Mouse (Mus musculus) olfactory bulb, adult 2 months (tissue): ENCODE measurements around the gene Epor. TPM values are rescaled to one million over a fixed set of nuclear protein-coding genes. Genes with fewer than 3 reads are reported as not detected.
A peak's percentile ranks its signal among the peaks of the same experiment; 100 is the strongest.

Source experiments
- H3K27ac ChIP-seq: fragments of 200-500 bp; 2 replicates; pipeline ENCODE4 v1.5.1; 2012; ENCODE audit warnings: low read depth, low read length; ENCODE audit not compliant: insufficient read depth
- H3K4me1 ChIP-seq: fragments of 200-500 bp; 2 replicates; pipeline ENCODE4 v1.6.1; 2012; ENCODE audit warnings: low read length; ENCODE audit not compliant: control insufficient read depth, insufficient read depth
- H3K4me3 ChIP-seq: fragments of 200-500 bp; 2 replicates; pipeline ENCODE4 v1.5.1; 2012; ENCODE audit warnings: mild to moderate bottlenecking, low read depth, low read length, moderate library complexity; ENCODE audit not compliant: insufficient read depth
- CTCF ChIP-seq: fragments of 200-500 bp; IDR thresholded peaks from 2 replicates; pipeline ENCODE4 v1.5.1; 2012; ENCODE audit warnings: low read depth, mild to moderate bottlenecking, low read length, moderate library complexity; ENCODE audit not compliant: insufficient read depth
- POLR2A ChIP-seq: fragments of 200-500 bp; IDR thresholded peaks from 2 replicates; pipeline ENCODE4 v1.6.1; 2012; ENCODE audit warnings: mild to moderate bottlenecking, low read depth, low read length, moderate library complexity; ENCODE audit not compliant: insufficient read depth
- WGBS: fragments of 180-500 bp; shearing (Covaris S2); methylation state at CpG from one replicate; pipeline ENCODE4 v1.1.7; 2018; 5-methylcytosine and 5-hydroxymethylcytosine counted together
- polyA plus RNA-seq: library from polyadenylated mRNA; stranded (reverse); fragments of >200 nt; gene quantifications from 2 replicates; pipeline ENCODE4 v1.2.4, GENCODE M21; 2012; ENCODE audit warnings: low replicate concordance; ENCODE audit not compliant: missing spikeins, insufficient read depth, insufficient read length

Gene Epor
- polyA plus RNA-seq, 1 experiment: not detected

DNA sequence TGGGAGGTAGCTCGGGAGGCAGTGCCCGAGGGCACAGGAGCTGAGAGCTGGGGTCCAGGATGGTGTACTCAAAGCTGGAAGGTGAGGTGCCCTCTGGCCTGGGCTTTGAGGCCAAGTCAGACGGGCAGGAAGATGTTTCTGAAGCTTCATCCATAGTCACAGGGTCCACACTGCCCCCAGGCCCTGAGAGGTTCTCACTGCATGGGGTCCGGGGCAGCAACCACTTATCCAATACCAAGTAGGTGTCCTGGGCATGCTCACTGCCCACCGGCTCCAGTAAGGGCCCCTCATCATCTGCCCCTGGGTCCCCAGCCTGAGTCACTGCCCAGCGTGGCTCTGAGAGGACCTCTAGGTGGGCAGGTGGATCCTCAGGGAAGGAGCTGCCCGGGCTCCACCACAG lies 4.1 kb downstream of the Epor start:
- Histone ChIP-seq H3K27ac (no peak overlapping the region), H3K4me1 (peaks cover 28% of the 10 kb centered on the region), H3K4me3 (no peak overlapping the region)
- TF ChIP-seq POLR2A (no peak), CTCF (no peak)
- WGBS: 93% methylated on average over 7 of the region's 7 CpGs

DNA sequence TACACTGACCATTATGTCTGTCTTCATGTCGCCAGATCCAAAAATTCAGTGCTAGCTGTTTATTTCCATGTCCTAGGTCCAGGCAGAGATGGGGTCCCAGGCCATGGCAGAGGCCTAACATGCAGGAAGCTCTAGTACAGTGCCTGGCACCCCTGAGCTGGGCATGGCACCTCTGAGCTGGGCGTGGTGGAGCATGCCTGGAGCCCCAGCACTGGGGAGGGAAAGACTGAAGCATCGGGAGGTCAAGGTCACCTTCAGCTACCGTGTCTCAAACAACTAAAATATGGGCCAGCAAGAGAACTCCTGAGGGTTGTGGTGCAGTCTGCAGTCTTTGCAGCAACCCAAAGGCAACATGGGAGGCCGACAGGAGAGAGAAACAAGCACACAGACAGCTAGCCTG lies 4.9 kb downstream of the Epor start:
- 91% methylated on average over 5 of the region's 5 CpGs for WGBS
- no peak for TF ChIP-seq POLR2A
- TF ChIP-seq CTCF: no peak

DNA sequence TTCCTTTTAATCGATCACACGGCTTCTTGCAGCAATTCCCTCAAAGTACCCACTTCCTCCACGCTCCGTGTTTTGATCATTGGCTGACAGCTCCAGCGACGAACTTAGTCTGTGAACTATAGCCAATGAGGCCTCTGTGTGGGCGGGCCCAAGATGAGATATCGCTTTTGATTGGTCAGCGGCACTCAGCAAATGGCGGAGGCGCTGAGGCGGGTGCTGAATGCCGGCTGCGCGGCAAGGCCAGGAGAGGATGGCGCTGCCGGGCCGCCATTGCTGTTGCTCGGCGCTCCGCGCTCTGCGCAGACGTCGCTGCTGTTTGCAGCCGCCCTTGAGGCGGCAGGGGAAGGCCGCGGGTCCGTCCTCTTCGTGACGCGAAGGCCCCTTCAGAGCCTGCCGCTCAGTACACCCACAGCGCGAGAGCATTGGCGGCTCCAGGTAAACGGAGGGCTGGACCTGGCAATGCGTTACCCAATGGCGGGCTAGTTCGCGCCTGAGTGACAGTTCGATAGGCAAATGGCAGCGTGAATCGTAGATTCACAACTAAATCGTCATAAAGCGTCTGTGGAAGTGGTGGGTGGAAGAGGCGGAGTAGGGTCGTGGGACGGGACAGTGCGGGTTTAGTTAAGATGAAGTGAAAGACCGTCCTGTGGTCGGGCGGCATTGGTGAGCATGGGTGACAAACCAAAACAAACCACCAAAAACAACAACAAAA lies 7.6 kb downstream of the Epor start, which contains the start of gene Swsap1:
Gene Swsap1 (plus strand): TSS at position 186 of the 712 bp plus-strand sequence.
- peak within 1 kb of the TSS; percentile 68 for H3K4me3 ChIP-seq
- TF ChIP-seq POLR2A (peak; percentile 84), CTCF (no peak)
- 0% methylated on average over 54 of the region's 54 CpGs for WGBS
- peaks cover 24% of the 10 kb centered on the region for H3K4me1 ChIP-seq
- H3K27ac ChIP-seq: peak within 1 kb of the TSS; percentile 96

More for the DNA sequence above, 4.9 kb downstream of the Epor start:
- Histone ChIP-seq H3K4me3 (no peak overlapping the region), H3K4me1 (peaks cover 35% of the 10 kb centered on the region), H3K27ac (no peak overlapping the region)

DNA sequence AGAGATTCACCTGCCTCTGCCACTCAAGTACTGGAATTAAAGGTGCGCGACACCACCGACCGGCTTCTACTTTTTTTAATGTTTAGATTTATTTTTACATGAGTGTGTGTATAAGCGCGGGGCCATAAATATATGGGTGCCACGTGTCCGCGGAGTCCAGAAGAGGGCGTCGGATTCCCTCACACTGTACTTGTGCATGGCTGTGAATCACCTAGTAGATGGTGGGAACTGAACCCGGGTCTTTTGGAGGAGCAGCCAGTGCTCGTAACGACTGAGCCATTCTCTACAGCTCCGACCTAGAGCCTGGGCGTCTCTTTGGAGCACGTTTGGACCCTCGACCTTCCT lies 8.1 kb downstream of the Epor start:
- TF ChIP-seq CTCF (0 out of 2 replicates have a peak, but pooled peaks have one; percentile 18), POLR2A (no peak)
- H3K4me1 ChIP-seq: peaks cover 20% of the 10 kb centered on the region
- WGBS: 2% methylated on average over 18 of the region's 18 CpGs
- peak overlapping the region; percentile 96 for H3K27ac ChIP-seq
- H3K4me3 ChIP-seq: peak overlapping the region; percentile 68

DNA sequence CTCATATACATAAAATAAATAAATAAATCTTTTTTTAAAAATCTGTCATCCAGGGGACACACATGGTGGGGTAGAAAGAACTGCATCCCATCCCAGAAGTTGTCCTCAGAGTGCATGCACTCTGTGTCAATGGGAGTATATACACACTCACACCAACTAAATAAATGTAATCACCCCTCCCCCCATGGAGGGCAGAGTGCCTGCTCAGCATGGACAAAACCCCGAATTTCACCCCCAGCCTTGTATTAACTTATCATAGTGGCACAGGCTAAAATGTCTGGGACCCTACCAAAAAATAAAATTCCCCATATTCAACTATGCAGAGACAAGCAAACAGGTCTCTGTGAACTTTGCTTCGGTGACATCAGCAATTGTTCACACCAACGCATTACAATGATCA lies 8.7 kb downstream of the Epor start:
- TF ChIP-seq POLR2A (no peak), CTCF (no peak)
- peaks cover 19% of the 10 kb centered on the region for H3K4me1 ChIP-seq
- no peak overlapping the region for H3K27ac ChIP-seq
- no peak overlapping the region for H3K4me3 ChIP-seq
- 57% methylated on average over 3 of the region's 3 CpGs for WGBS

DNA sequence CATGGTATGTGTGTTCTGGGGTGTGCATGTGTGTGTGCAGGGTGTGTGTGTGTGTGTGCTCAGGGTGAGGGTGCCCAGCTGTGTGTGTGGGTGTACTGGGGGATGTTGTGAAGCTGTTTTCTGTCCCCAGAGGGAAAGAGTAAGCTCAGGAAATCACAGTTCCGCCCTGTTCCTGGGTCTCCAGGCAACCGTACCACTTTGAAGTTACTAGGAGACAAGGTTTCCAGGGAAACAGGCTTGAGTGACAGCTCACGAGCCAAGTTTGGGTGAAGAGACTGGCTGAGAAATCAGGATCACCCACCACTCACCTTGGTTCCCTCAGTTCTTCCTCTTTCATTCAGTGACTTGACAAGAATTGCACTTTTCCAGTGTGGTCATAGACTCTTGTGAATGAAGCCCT lies 9.7 kb downstream of the Epor start:
- WGBS: 9% methylated on average over 3 of the region's 3 CpGs
- Histone ChIP-seq H3K4me1 (peaks cover 22% of the 10 kb centered on the region), H3K27ac (peak overlapping the region; percentile 91), H3K4me3 (no peak overlapping the region)
- TF ChIP-seq POLR2A: no peak
- no peak for TF ChIP-seq CTCF

DNA sequence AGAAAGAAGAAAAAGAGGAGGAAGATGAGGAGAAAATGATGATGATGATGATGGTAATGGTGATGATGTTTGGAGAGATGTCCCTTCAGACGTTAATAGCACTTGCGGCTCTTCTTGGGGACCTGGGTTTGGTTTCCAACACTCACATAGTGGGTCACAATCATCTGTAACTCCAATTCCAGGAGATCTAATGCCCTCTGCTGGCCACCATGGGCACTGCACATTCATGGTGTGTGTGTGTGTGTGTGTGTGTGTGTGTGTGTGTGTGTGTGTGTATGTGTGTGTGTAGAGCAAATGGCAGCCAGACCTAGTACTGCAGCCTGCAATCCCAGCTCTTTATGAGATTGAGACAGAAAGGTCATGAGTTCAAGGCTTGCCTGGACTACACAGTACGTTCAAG lies 11.3 kb downstream of the Epor start:
- Histone ChIP-seq H3K4me1 (peaks cover 36% of the 10 kb centered on the region), H3K4me3 (no peak overlapping the region), H3K27ac (no peak overlapping the region)
- TF ChIP-seq CTCF (no peak), POLR2A (no peak)
- WGBS: 72% methylated on average over 3 of the region's 3 CpGs

DNA sequence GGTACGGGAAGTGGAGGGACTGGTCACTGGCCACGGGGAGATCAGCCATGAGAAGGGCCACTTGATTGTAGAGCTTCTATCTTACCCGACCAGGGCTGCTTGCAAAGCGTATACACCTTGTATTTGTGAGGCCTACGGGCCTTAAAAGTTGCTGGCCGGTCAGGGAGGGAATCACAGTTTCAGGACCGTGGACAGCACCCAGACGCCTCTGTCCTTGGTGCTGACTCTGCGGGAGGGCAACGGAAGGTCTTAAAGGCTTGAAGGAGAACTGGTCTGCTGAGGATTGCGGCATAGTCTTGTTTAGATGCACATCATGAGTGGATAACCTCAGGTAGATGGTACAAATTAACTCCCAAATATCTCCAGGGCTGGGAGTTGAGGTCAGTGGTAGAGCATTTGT lies 13.0 kb downstream of the Epor start:
- H3K4me3 ChIP-seq: no peak overlapping the region
- TF ChIP-seq POLR2A (no peak), CTCF (no peak)
- WGBS: 37% methylated on average over 11 of the region's 11 CpGs
- H3K4me1 ChIP-seq: peaks cover 36% of the 10 kb centered on the region
- no peak overlapping the region for H3K27ac ChIP-seq

DNA sequence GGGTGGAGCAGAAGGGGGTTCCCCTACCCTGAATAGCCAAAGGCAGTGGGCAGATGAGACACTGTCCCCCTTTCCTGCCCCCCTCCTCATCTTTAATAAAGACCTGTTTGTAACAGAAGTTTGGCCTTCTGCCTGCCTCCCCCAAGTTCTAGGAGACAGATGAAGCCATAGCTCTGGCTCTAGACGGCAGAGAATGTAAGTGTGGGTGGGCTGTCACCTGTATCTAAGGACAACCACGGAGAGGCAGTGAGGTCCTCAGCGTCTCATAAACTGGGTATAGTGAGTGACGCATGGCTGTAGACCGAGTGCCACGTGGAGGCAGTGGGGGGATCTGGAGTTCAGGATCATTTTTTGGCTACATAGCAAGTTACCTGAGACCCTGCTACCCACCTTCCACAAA lies 14.5 kb downstream of the Epor start:
- H3K4me3 ChIP-seq: no peak overlapping the region
- no peak overlapping the region for H3K27ac ChIP-seq
- no peak for TF ChIP-seq CTCF
- TF ChIP-seq POLR2A: no peak
- WGBS: 50% methylated on average over 6 of the region's 6 CpGs
- H3K4me1 ChIP-seq: peaks cover 37% of the 10 kb centered on the region

DNA sequence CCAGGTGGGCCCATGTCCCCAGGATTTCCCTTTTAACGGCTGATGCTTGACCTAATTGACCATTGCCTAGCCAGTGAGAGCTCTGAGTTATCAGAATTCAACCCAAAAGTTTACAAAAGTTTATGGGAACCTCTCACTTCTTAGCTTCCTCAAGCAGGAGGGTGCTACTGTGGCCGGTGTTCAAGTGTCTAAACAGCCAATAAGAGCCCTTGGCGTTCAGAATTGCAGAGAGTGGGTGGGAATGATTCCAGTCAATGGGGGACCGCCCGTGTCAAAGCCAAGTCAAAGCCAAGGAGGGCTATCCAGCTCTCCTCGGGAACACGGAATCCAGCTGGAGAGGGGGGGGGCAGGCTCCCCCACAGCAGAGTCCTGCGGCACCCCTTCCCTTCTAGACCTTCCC lies 15.2 kb downstream of the Epor start:
- peaks cover 36% of the 10 kb centered on the region for H3K4me1 ChIP-seq
- H3K4me3 ChIP-seq: no peak overlapping the region
- no peak overlapping the region for H3K27ac ChIP-seq
- TF ChIP-seq CTCF (no peak), POLR2A (no peak)
- WGBS: 35% methylated on average over 8 of the region's 8 CpGs
